Mouse (Mus musculus) limb, embryonic 13.5 days (tissue): ENCODE data around the gene Fat2. TPM values are rescaled to one million over a fixed set of nuclear protein-coding genes. Genes with fewer than 3 reads are reported as not detected.

Experiments used
- ATAC-seq: fragments of 200-750 bp; cut with Nextera tagmentation; 2 replicates; pipeline ENCODE4 v1.8.0; 2017; ENCODE audit warnings: low read depth, moderate number of reproducible peaks, moderate TSS enrichment; ENCODE audit not compliant: low FRiP score
- H3K27ac ChIP-seq: fragments of 300-500 bp; sonication (generic); 2 replicates; pipeline ENCODE4 v1.5.1; 2015; ENCODE audit warnings: inconsistent platforms, mild to moderate bottlenecking, moderate library complexity
- H3K27me3 ChIP-seq: fragments of 300-500 bp; sonication (generic); 2 replicates; pipeline ENCODE4 v1.6.1; 2015; ENCODE audit warnings: mild to moderate bottlenecking, inconsistent platforms
- H3K36me3 ChIP-seq: fragments of 300-500 bp; sonication (generic); 2 replicates; pipeline ENCODE4 v1.6.1; 2015; ENCODE audit warnings: inconsistent platforms, mild to moderate bottlenecking, moderate library complexity
- H3K4me1 ChIP-seq: fragments of 300-500 bp; sonication (generic); 2 replicates; pipeline ENCODE4 v1.6.1; 2015; ENCODE audit warnings: inconsistent platforms
- H3K4me2 ChIP-seq: fragments of 300-500 bp; sonication (generic); replicated peaks from 2 replicates; pipeline ENCODE4 v1.6.1; 2015; ENCODE audit warnings: inconsistent platforms, mild to moderate bottlenecking, moderate library complexity
- H3K4me3 ChIP-seq: fragments of 300-500 bp; sonication (generic); 2 replicates; pipeline ENCODE4 v1.5.1; 2015; ENCODE audit warnings: moderate library complexity, mild to moderate bottlenecking, inconsistent platforms
- H3K9ac ChIP-seq: fragments of 300-500 bp; sonication (generic); 2 replicates; pipeline ENCODE4 v1.6.1; 2015; ENCODE audit warnings: mild to moderate bottlenecking, inconsistent platforms
- H3K9me3 ChIP-seq: fragments of 300-500 bp; sonication (generic); 2 replicates; pipeline ENCODE4 v1.6.1; 2016; ENCODE audit warnings: inconsistent platforms
- WGBS: fragments of 180-500 bp; shearing (Covaris S2); methylation state at CpG from one replicate; pipeline ENCODE4 v1.1.7; 2015; 5-methylcytosine and 5-hydroxymethylcytosine counted together
- polyA plus RNA-seq: library from polyadenylated mRNA; unstranded; fragments of >200 nt; fragmentation: Nextera tagmentation; extraction: Ambion mirVana; gene quantifications from 2 replicates; pipeline ENCODE4 v1.2.1, GENCODE M21; 2015

The Fat2 gene
- polyA plus RNA-seq, 1 experiment from 2014 or later, result 0.33 TPM

DNA sequence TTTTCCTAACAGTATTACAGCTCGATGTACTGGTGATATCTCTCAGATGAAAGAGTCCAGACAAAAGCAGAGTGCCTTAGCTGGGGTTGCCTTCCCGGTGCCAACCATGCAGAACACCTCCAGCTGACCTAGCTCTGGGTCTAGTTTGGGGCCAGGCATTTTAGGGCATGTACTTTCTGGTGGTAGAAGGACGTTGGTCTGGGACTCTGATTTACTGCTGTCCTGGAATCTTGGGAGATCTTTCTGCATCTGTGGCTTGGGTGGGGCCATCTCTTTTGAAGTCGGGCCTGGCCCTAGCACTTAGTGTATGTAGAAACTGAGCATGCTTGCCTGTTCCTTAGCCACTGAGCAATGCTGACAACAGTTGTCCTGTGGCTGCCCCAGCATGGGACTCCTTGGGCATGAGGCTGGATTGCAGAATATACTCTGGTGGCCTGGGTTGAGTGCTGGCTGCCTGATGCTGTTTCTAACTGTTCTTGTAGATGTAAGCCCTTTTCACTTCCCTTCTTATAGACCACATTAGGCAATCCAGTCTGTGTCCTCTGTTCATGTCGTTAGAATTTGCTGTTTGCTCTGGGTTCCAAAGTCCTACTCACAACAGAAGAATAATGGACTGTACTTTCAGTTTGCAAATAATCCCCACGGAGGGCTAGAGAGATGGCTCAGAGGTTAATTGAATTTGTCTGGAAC is 128.2 kb downstream of the Fat2 start:
- H3K4me2 ChIP-seq, result no peak overlapping the region
- no peak overlapping the region for H3K27ac ChIP-seq
- H3K9ac ChIP-seq, result no peak overlapping the region
- 0 out of 2 replicates have a peak, but pooled peaks cover 6% of the 10 kb centered on the region for H3K9me3 ChIP-seq
- H3K4me3 ChIP-seq, result no peak overlapping the region
- no peaks in the 10 kb centered on the region for H3K36me3 ChIP-seq
- WGBS, result 64% methylated on average over 6 of the region's 6 CpGs
- peaks cover 21% of the 10 kb centered on the region for H3K4me1 ChIP-seq
- no peaks in the 10 kb centered on the region for H3K27me3 ChIP-seq
- ATAC-seq, result no peak

GRCm38 (mm10) chr11:55204602-55205001 is 131.8 kb downstream of the Fat2 start:
- Histone ChIP-seq H3K27ac (no peak overlapping the region), H3K9ac (peak overlapping the region; percentile 86), H3K4me3 (peak overlapping the region; percentile 81), H3K36me3 (no peaks in the 10 kb centered on the region), H3K4me1 (peaks cover 11% of the 10 kb centered on the region), H3K4me2 (peak overlapping the region; percentile 98), H3K9me3 (no peaks in the 10 kb centered on the region), H3K27me3 (no peaks in the 10 kb centered on the region)
- WGBS, result 9% methylated on average over 17 of the region's 17 CpGs
- peak; percentile 9; the same call in 1 of the 2 replicates for ATAC-seq

GRCm38 (mm10) chr11:55204159-55204596 is 132.2 kb downstream of the Fat2 start, which contains the start of gene Slc36a1:
TSS of gene Slc36a1 (plus strand) at chr11:55204350.
- under 1% methylated on average over 31 of the region's 31 CpGs for WGBS
- Histone ChIP-seq H3K9me3 (no peaks in the 10 kb centered on the region), H3K4me1 (peaks cover 7% of the 10 kb centered on the region), H3K4me2 (peak within 1 kb of the TSS; percentile 98), H3K4me3 (peak within 1 kb of the TSS; percentile 81), H3K9ac (peak within 1 kb of the TSS; percentile 86), H3K27me3 (no peaks in the 10 kb centered on the region), H3K27ac (no peak within 1 kb of the TSS), H3K36me3 (no peaks in the 10 kb centered on the region)
- peak; percentile 94 for ATAC-seq

Other genes starting within 250 kb of the Fat2 start
- 17.9 and 18.0 TPM in 2 replicates for gene Gm2a, start 238.4 kb downstream of the Fat2 start, polyA plus RNA-seq
- gene Slc36a3, start 184.9 kb downstream of the Fat2 start, polyA plus RNA-seq, result not detected in 2 replicates
- 0.29 and 0.32 TPM in 2 replicates for gene Slc36a2, start 151.5 kb downstream of the Fat2 start, polyA plus RNA-seq
- 1.4 and 1.5 TPM in 2 replicates for gene Slc36a1, start 132.2 kb downstream of the Fat2 start, polyA plus RNA-seq
- 1,317 and 1,385 TPM in 2 replicates for gene Sparc, start 86.6 kb upstream of the Fat2 start, polyA plus RNA-seq
- 318 and 325 TPM in 2 replicates for gene Atox1, start 124.7 kb upstream of the Fat2 start, polyA plus RNA-seq
- gene G3bp1, start 133.1 kb upstream of the Fat2 start, polyA plus RNA-seq, result 209 and 211 TPM in 2 replicates